Comparison of ENCODE assay signal across 1 mouse cellular context in the genomic region with DNA sequence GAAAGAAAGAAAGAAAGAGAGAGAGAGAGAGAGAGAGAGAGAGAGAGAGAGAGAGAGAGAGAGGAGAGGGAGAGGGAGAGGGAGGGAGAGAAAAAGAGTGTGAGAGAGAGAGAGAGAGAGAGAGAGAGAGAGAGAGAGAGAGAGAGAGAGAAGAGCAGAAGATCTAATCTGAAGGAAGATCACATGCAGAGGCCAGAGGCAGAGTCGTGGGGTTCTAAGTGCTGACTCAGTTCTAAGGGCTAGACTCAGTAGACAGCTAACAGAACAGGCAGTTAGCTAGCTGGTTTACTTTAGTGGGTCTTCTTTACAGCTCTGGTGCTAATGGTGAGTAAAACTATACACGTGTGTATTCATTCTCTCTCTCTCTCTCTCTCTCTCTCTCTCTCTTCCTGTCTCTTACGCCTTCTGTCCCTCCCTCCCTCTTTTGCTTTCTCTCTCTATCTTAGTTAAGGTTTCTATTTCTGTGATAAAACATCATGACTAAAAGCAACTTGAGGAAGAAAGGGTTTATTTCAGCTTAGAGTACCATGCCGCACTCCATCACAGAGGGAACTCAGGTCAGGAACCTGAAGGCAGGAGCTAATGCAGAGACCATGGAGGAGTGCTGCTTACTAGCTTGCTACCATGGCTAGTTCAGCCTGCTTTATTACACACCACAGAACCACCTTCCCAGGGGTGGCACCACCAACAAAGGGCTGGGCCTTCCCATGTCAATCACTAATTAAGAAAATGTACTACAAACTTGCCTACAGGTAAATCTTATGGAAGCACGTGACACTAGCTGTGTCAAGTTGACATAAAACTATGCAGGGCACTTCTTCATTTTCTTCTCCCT.
TF ChIP-seq lines count a peak whose summit lies in the region.

No protein-coding gene starts in this region.

TF ChIP-seq in MEL, 35 proteins besides CTCF, POLR2A, EP300 and RAD21 (continued from another document):
- no peak for TF ChIP-seq POLR2AphosphoS5 (IDR thresholded peaks at IDR 0.05; ENCODE audit: borderline replicate concordance, low read depth, low read length)
- no peak for TF ChIP-seq MAZ (IDR thresholded peaks at IDR 0.05; ENCODE audit: low read depth, low read length)
- TF ChIP-seq ZNF384 (IDR thresholded peaks at IDR 0.05; ENCODE audit: low read depth, low read length) = no peak
- no peak for TF ChIP-seq MEF2A (IDR thresholded peaks at IDR 0.05; ENCODE audit: extremely low read depth, insufficient replicate concordance, low read depth, low read length, poor library complexity, severe bottlenecking)
- no peak for TF ChIP-seq ZC3H11A (IDR thresholded peaks at IDR 0.05; ENCODE audit: low read depth, low read length)
- TF ChIP-seq POLR2AphosphoS2 (IDR thresholded peaks at IDR 0.05; ENCODE audit: low read length) = no peak
- no peak for TF ChIP-seq UBTF (IDR thresholded peaks at IDR 0.05; ENCODE audit: borderline replicate concordance, insufficient read depth, low read depth, low read length)
- TF ChIP-seq USF2 (IDR thresholded peaks at IDR 0.05; ENCODE audit: borderline replicate concordance in 1 of 2, insufficient read depth in 1 of 2, low read depth in 1 of 2, low read length in 2 of 2) = no peak
- TF ChIP-seq CHD1 (IDR thresholded peaks at IDR 0.05; ENCODE audit: low read depth, low read length) = no peak
- no peak for TF ChIP-seq ETS1 (IDR thresholded peaks at IDR 0.05; ENCODE audit: low read depth, low read length)
- peak; percentile 26; the same call in 1 of the 2 replicates for TF ChIP-seq USF1 (IDR thresholded peaks at IDR 0.05; ENCODE audit: low read depth, low read length)
- no peak for TF ChIP-seq TCF12 (IDR thresholded peaks at IDR 0.05; ENCODE audit: low read depth, low read length)
- TF ChIP-seq CHD2 (IDR thresholded peaks at IDR 0.05; ENCODE audit: low read length) = no peak
- TF ChIP-seq NRF1 (IDR thresholded peaks at IDR 0.05; ENCODE audit: insufficient read depth, low read depth, low read length, poor library complexity, severe bottlenecking) = no peak
- no peak for TF ChIP-seq ZKSCAN1 (IDR thresholded peaks at IDR 0.05; ENCODE audit: low read depth, low read length)
- no peak for TF ChIP-seq TBP (IDR thresholded peaks at IDR 0.05; ENCODE audit: low read depth, low read length)
- no peak for TF ChIP-seq NELFE (IDR thresholded peaks at IDR 0.05; ENCODE audit: low read depth, low read length)
- TF ChIP-seq RCOR1 (IDR thresholded peaks at IDR 0.05; ENCODE audit: low read depth, low read length) = no peak
- no peak for TF ChIP-seq MYC (IDR thresholded peaks at IDR 0.05; ENCODE audit: low read depth, low read length)
- no peak for TF ChIP-seq HCFC1 (IDR thresholded peaks at IDR 0.05; ENCODE audit: low read depth, low read length)
- no peak for TF ChIP-seq SIN3A (IDR thresholded peaks at IDR 0.05; ENCODE audit: low read length)
- no peak for TF ChIP-seq SMC3 (IDR thresholded peaks at IDR 0.05; ENCODE audit: low read depth, low read length)
- TF ChIP-seq KAT2A (conservative IDR thresholded peaks at IDR 0.05; ENCODE audit: low read depth, low read length) = no peak
- TF ChIP-seq GABPA (IDR thresholded peaks at IDR 0.05; ENCODE audit: low read depth, low read length) = no peak
- TF ChIP-seq MAX (IDR thresholded peaks at IDR 0.05; ENCODE audit: low read length) = no peak
- TF ChIP-seq ELF1 (IDR thresholded peaks at IDR 0.05; ENCODE audit: low read depth, low read length) = no peak
